Mouse (Mus musculus) lung, postnatal 0 days (tissue): ENCODE results near the gene Gosr1.

ENCODE experiments used
- CTCF ChIP-seq: IDR thresholded peaks from 2 replicates; pipeline ENCODE4 v1.5.1; 2016; ENCODE audit warnings: antibody characterized with exemption, mild to moderate bottlenecking
- EP300 ChIP-seq: IDR thresholded peaks from 2 replicates; pipeline ENCODE4 v1.6.1; 2016; ENCODE audit warnings: antibody characterized with exemption, mild to moderate bottlenecking, control low read depth

GRCm38 (mm10) chr11:76728093-76728492, 35.3 kb downstream of the Gosr1 start:
- TF ChIP-seq CTCF, result no peak
- no peak for TF ChIP-seq EP300
